Mouse (Mus musculus): Measurements from ENCODE around the gene Tmod3. TPM values are rescaled to one million over a fixed set of nuclear protein-coding genes. Genes with fewer than 3 reads are reported as not detected.
"Not testable (repeated sequence)": the region's sequence is repeated elsewhere in the genome, so short reads cannot be mapped to it uniquely, and the experiment has no call there.

Tmod3 gene
- total RNA-seq, 2 experiments from 2014 or later, result 10.9 to 42.4 TPM

- peak; percentile 63 for ATAC-seq (replicated peaks; ENCODE audit: low FRiP score, poor library complexity, severe bottlenecking)
Observed at GRCm38 (mm10) chr9:75515464-75516113, 43.9 kb downstream of the Tmod3 start.

- no peak for ATAC-seq (replicated peaks; ENCODE audit: low FRiP score, poor library complexity, severe bottlenecking)
Observed at GRCm38 (mm10) chr9:75511236-75511939, 48.1 kb downstream of the Tmod3 start.

GRCm38 (mm10) chr9:75504311-75504710 lies 55.1 kb downstream of the Tmod3 start:
- no peak for ATAC-seq (replicated peaks; ENCODE audit: low FRiP score, poor library complexity, severe bottlenecking)

GRCm38 (mm10) chr9:75498571-75498970 lies 60.9 kb downstream of the Tmod3 start:
- no peak for ATAC-seq (replicated peaks; ENCODE audit: low FRiP score, poor library complexity, severe bottlenecking)

GRCm38 (mm10) chr9:75495945-75496344 lies 63.5 kb downstream of the Tmod3 start:
- ATAC-seq (replicated peaks; ENCODE audit: low FRiP score, poor library complexity, severe bottlenecking), result no peak

- ATAC-seq (replicated peaks; ENCODE audit: low FRiP score, poor library complexity, severe bottlenecking), result no peak
Observed at GRCm38 (mm10) chr9:75494407-75495005, 65.0 kb downstream of the Tmod3 start.

- not testable (repeated sequence) for ATAC-seq (replicated peaks; ENCODE audit: low FRiP score, poor library complexity, severe bottlenecking)
Observed at GRCm38 (mm10) chr9:75488255-75488654, 71.2 kb downstream of the Tmod3 start.

- no peak for ATAC-seq (replicated peaks; ENCODE audit: low FRiP score, poor library complexity, severe bottlenecking)
Observed at GRCm38 (mm10) chr9:75485231-75485630, 74.2 kb downstream of the Tmod3 start.

GRCm38 (mm10) chr9:75480536-75481075 lies 78.9 kb downstream of the Tmod3 start:
- no peak for ATAC-seq (replicated peaks; ENCODE audit: low FRiP score, poor library complexity, severe bottlenecking)

- ATAC-seq (replicated peaks; ENCODE audit: low FRiP score, poor library complexity, severe bottlenecking), result no peak
Observed at GRCm38 (mm10) chr9:75479106-75479725, 80.2 kb downstream of the Tmod3 start.

GRCm38 (mm10) chr9:75477212-75477611 lies 82.2 kb downstream of the Tmod3 start:
- no peak for ATAC-seq (replicated peaks; ENCODE audit: low FRiP score, poor library complexity, severe bottlenecking)

- no peak for ATAC-seq (replicated peaks; ENCODE audit: low FRiP score, poor library complexity, severe bottlenecking)
Observed at GRCm38 (mm10) chr9:75468297-75468696, 91.2 kb downstream of the Tmod3 start.

- ATAC-seq (replicated peaks; ENCODE audit: low FRiP score, poor library complexity, severe bottlenecking), result no peak
Observed at GRCm38 (mm10) chr9:75467581-75467980, 91.9 kb downstream of the Tmod3 start.

- no peak for ATAC-seq (replicated peaks; ENCODE audit: low FRiP score, poor library complexity, severe bottlenecking)
Observed at GRCm38 (mm10) chr9:75466641-75467040, 92.8 kb downstream of the Tmod3 start.

GRCm38 (mm10) chr9:75465856-75466255 lies 93.6 kb downstream of the Tmod3 start:
- no peak for ATAC-seq (replicated peaks; ENCODE audit: low FRiP score, poor library complexity, severe bottlenecking)

- ATAC-seq (replicated peaks; ENCODE audit: low FRiP score, poor library complexity, severe bottlenecking), result no peak
Observed at GRCm38 (mm10) chr9:75463050-75463660, 96.3 kb downstream of the Tmod3 start.

- ATAC-seq (replicated peaks; ENCODE audit: low FRiP score, poor library complexity, severe bottlenecking), result no peak
Observed at GRCm38 (mm10) chr9:75455684-75456083, 103.8 kb downstream of the Tmod3 start.

- ATAC-seq (replicated peaks; ENCODE audit: low FRiP score, poor library complexity, severe bottlenecking), result no peak
Observed at GRCm38 (mm10) chr9:75453994-75454393, 105.5 kb downstream of the Tmod3 start.

- ATAC-seq (replicated peaks; ENCODE audit: low FRiP score, poor library complexity, severe bottlenecking), result no peak
Observed at GRCm38 (mm10) chr9:75448021-75448420, 111.4 kb downstream of the Tmod3 start.
